Mouse (Mus musculus): ENCODE measurements around the gene Gabra5.

Gabra5 gene

GRCm38 (mm10) chr7:57386517-57387340 is 123.1 kb downstream of the Gabra5 start, which contains the start of gene Gabrg3:
Gabrg3 (minus strand) TSS chr7:57387188.
- peak; percentile 32 for DNase-seq (ENCODE audit: low spot score)

- DNase-seq (ENCODE audit: low spot score): peak; percentile 79
Observed at GRCm38 (mm10) chr7:57384112-57384511, 125.7 kb downstream of the Gabra5 start.

- DNase-seq (ENCODE audit: low spot score): no peak
Observed at GRCm38 (mm10) chr7:57366013-57366390, 143.9 kb downstream of the Gabra5 start.

DNA sequence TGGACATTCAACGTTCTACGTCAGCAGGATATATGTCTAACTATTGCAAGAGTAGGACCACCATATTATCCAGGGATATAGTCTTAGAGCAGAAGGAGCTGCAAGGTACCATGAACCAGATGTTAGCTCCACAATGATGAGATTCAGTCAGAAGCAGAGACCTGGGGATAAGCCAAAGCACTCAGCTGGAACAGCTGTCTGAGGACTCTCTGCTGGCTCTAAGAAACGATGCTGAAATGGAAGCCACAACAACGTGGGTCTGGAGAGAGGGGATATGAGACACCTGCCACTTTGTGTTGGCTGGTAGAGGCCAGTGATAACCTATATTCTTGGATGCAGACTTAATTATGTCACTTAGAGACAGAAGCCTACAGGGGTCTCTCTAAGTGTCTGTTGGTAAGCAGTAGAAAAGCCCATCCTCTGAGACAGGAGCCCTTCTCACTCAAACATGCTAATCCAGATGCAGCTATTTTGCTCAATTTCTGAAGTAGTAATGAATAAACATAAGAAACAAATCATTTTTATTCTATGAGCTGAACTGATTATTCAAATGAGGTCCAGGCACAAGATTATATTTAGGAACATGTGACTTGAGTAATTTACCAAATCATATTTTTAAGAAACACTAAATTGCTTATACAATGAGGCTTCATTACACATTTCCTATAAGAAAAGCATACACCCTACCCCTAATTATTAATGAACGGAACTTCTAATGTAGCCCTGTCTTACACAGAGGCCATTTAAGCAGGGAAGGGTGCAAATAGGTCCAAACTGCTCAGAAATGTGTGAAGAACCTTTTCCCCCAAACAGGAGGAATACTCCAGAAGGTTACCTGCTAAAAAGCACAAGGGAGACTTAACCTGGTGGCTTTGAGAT is 144.5 kb downstream of the Gabra5 start:
- no peak for DNase-seq (ENCODE audit: low spot score)

GRCm38 (mm10) chr7:57363812-57364211 is 146.0 kb downstream of the Gabra5 start:
- DNase-seq (ENCODE audit: low spot score): no peak

- peak; percentile 8 for DNase-seq (ENCODE audit: low spot score)
Observed at GRCm38 (mm10) chr7:57357871-57358540, 151.9 kb downstream of the Gabra5 start.
